Mouse (Mus musculus): ENCODE results near the gene Ptch2. TPM values are rescaled to one million over a fixed set of nuclear protein-coding genes. Genes with fewer than 3 reads are reported as not detected.

Ptch2 gene
- polyA plus RNA-seq, 1 experiment from 2014 or later = 2.1 TPM

- Histone ChIP-seq H3K27ac (ENCODE audit: low read length) (no peak overlapping the region), H3K9ac (ENCODE audit: low read length) (no peak overlapping the region), H3K4me1 (ENCODE audit: control insufficient read depth, insufficient read depth, low read length) (no peaks in the 10 kb centered on the region), H3K4me2 (ENCODE audit: low read depth, low read length) (no peak overlapping the region), H3K4me3 (ENCODE audit: low read length) (no peak overlapping the region), H3K9me3 (replicated peaks; ENCODE audit: control insufficient read depth, low read length) (no peaks in the 10 kb centered on the region), H3K27me3 (ENCODE audit: control insufficient read depth, insufficient read depth, low read length) (no peaks in the 10 kb centered on the region), H3K36me3 (ENCODE audit: control insufficient read depth, insufficient read depth) (peaks cover 11% of the 10 kb centered on the region)
- WGBS = 70% methylated on average over 4 of the region's 4 CpGs
- ATAC-seq (replicated peaks; ENCODE audit: extremely low read depth, insufficient read depth, low FRiP score) = no peak
Measured at GRCm38 (mm10) chr4:117062700-117063390, 33.0 kb upstream of the Ptch2 start.

GRCm38 (mm10) chr4:117068035-117068434, 27.8 kb upstream of the Ptch2 start:
- WGBS = 86% methylated on average over 7 of the region's 7 CpGs
- Histone ChIP-seq H3K36me3 (ENCODE audit: control insufficient read depth, insufficient read depth) (peaks cover 17% of the 10 kb centered on the region), H3K4me3 (ENCODE audit: low read length) (no peak overlapping the region)

GRCm38 (mm10) chr4:117069647-117070046, 26.2 kb upstream of the Ptch2 start:
- WGBS = 97% methylated on average over 1 of the region's 1 CpGs
- Histone ChIP-seq H3K36me3 (ENCODE audit: control insufficient read depth, insufficient read depth) (peaks cover 17% of the 10 kb centered on the region), H3K4me2 (ENCODE audit: low read depth, low read length) (no peak overlapping the region), H3K27ac (ENCODE audit: low read length) (no peak overlapping the region), H3K9ac (ENCODE audit: low read length) (no peak overlapping the region), H3K9me3 (replicated peaks; ENCODE audit: control insufficient read depth, low read length) (no peaks in the 10 kb centered on the region), H3K4me3 (ENCODE audit: low read length) (no peak overlapping the region), H3K27me3 (ENCODE audit: control insufficient read depth, insufficient read depth, low read length) (no peaks in the 10 kb centered on the region), H3K4me1 (ENCODE audit: control insufficient read depth, insufficient read depth, low read length) (no peaks in the 10 kb centered on the region)
- no peak for ATAC-seq (replicated peaks; ENCODE audit: extremely low read depth, insufficient read depth, low FRiP score)

More at GRCm38 (mm10) chr4:117068035-117068434, 27.8 kb upstream of the Ptch2 start:
- Histone ChIP-seq H3K9ac (ENCODE audit: low read length) (no peak overlapping the region), H3K27ac (ENCODE audit: low read length) (no peak overlapping the region), H3K4me2 (ENCODE audit: low read depth, low read length) (no peak overlapping the region), H3K27me3 (ENCODE audit: control insufficient read depth, insufficient read depth, low read length) (no peaks in the 10 kb centered on the region), H3K9me3 (replicated peaks; ENCODE audit: control insufficient read depth, low read length) (no peaks in the 10 kb centered on the region), H3K4me1 (ENCODE audit: control insufficient read depth, insufficient read depth, low read length) (no peaks in the 10 kb centered on the region)
- ATAC-seq (replicated peaks; ENCODE audit: extremely low read depth, insufficient read depth, low FRiP score) = no peak

- 68% methylated on average over 4 of the region's 4 CpGs for WGBS
- Histone ChIP-seq H3K9ac (ENCODE audit: low read length) (no peak overlapping the region), H3K4me2 (ENCODE audit: low read depth, low read length) (no peak overlapping the region), H3K27me3 (ENCODE audit: control insufficient read depth, insufficient read depth, low read length) (no peaks in the 10 kb centered on the region), H3K4me1 (ENCODE audit: control insufficient read depth, insufficient read depth, low read length) (no peaks in the 10 kb centered on the region), H3K36me3 (ENCODE audit: control insufficient read depth, insufficient read depth) (peaks cover 16% of the 10 kb centered on the region), H3K27ac (ENCODE audit: low read length) (no peak overlapping the region), H3K4me3 (ENCODE audit: low read length) (no peak overlapping the region), H3K9me3 (replicated peaks; ENCODE audit: control insufficient read depth, low read length) (no peaks in the 10 kb centered on the region)
- no peak for ATAC-seq (replicated peaks; ENCODE audit: extremely low read depth, insufficient read depth, low FRiP score)
Measured at GRCm38 (mm10) chr4:117070624-117071023, 25.3 kb upstream of the Ptch2 start.

GRCm38 (mm10) chr4:117071183-117071582, 24.7 kb upstream of the Ptch2 start:
- no peak overlapping the region for H3K27ac ChIP-seq (ENCODE audit: low read length)

GRCm38 (mm10) chr4:117087948-117088640, 7.8 kb upstream of the Ptch2 start:
- WGBS = 78% methylated on average over 7 of the region's 7 CpGs

More at GRCm38 (mm10) chr4:117071183-117071582, 24.7 kb upstream of the Ptch2 start:
- no peaks in the 10 kb centered on the region for H3K27me3 ChIP-seq (ENCODE audit: control insufficient read depth, insufficient read depth, low read length)
- H3K4me3 ChIP-seq (ENCODE audit: low read length) = no peak overlapping the region
- peaks cover 14% of the 10 kb centered on the region for H3K36me3 ChIP-seq (ENCODE audit: control insufficient read depth, insufficient read depth)
- 83% methylated on average over 5 of the region's 5 CpGs for WGBS
- ATAC-seq (replicated peaks; ENCODE audit: extremely low read depth, insufficient read depth, low FRiP score) = no peak
- no peak overlapping the region for H3K9ac ChIP-seq (ENCODE audit: low read length)
- no peaks in the 10 kb centered on the region for H3K4me1 ChIP-seq (ENCODE audit: control insufficient read depth, insufficient read depth, low read length)
- H3K9me3 ChIP-seq (replicated peaks; ENCODE audit: control insufficient read depth, low read length) = no peaks in the 10 kb centered on the region
- no peak overlapping the region for H3K4me2 ChIP-seq (ENCODE audit: low read depth, low read length)

GRCm38 (mm10) chr4:117090586-117090985, 5.3 kb upstream of the Ptch2 start:
- no peak overlapping the region for H3K4me3 ChIP-seq (ENCODE audit: low read length)
- WGBS = 71% methylated on average over 7 of the region's 7 CpGs
- H3K4me1 ChIP-seq (ENCODE audit: control insufficient read depth, insufficient read depth, low read length) = no peaks in the 10 kb centered on the region
- no peak for ATAC-seq (replicated peaks; ENCODE audit: extremely low read depth, insufficient read depth, low FRiP score)
- H3K4me2 ChIP-seq (ENCODE audit: low read depth, low read length) = no peak overlapping the region
- peaks cover 4% of the 10 kb centered on the region; the same call in 1 of the 2 replicates for H3K36me3 ChIP-seq (ENCODE audit: control insufficient read depth, insufficient read depth)
- H3K9me3 ChIP-seq (replicated peaks; ENCODE audit: control insufficient read depth, low read length) = no peaks in the 10 kb centered on the region
- no peak overlapping the region for H3K9ac ChIP-seq (ENCODE audit: low read length)
- no peaks in the 10 kb centered on the region for H3K27me3 ChIP-seq (ENCODE audit: control insufficient read depth, insufficient read depth, low read length)
- no peak overlapping the region for H3K27ac ChIP-seq (ENCODE audit: low read length)

More at GRCm38 (mm10) chr4:117087948-117088640, 7.8 kb upstream of the Ptch2 start:
- Histone ChIP-seq H3K9ac (ENCODE audit: low read length) (no peak overlapping the region), H3K27ac (ENCODE audit: low read length) (no peak overlapping the region), H3K9me3 (replicated peaks; ENCODE audit: control insufficient read depth, low read length) (no peaks in the 10 kb centered on the region), H3K27me3 (ENCODE audit: control insufficient read depth, insufficient read depth, low read length) (no peaks in the 10 kb centered on the region), H3K4me1 (ENCODE audit: control insufficient read depth, insufficient read depth, low read length) (no peaks in the 10 kb centered on the region), H3K4me2 (ENCODE audit: low read depth, low read length) (no peak overlapping the region), H3K36me3 (ENCODE audit: control insufficient read depth, insufficient read depth) (peaks cover 4% of the 10 kb centered on the region; the same call in 1 of the 2 replicates), H3K4me3 (ENCODE audit: low read length) (no peak overlapping the region)
- ATAC-seq (replicated peaks; ENCODE audit: extremely low read depth, insufficient read depth, low FRiP score) = no peak

- 0 out of 2 replicates have a peak, but pooled peaks cover 4% of the 10 kb centered on the region for H3K4me1 ChIP-seq (ENCODE audit: control insufficient read depth, insufficient read depth, low read length)
- H3K27ac ChIP-seq (ENCODE audit: low read length) = no peak overlapping the region
- no peaks in the 10 kb centered on the region for H3K9me3 ChIP-seq (replicated peaks; ENCODE audit: control insufficient read depth, low read length)
- H3K4me2 ChIP-seq (ENCODE audit: low read depth, low read length) = no peak overlapping the region
- H3K36me3 ChIP-seq (ENCODE audit: control insufficient read depth, insufficient read depth) = no peaks in the 10 kb centered on the region
- no peak overlapping the region for H3K9ac ChIP-seq (ENCODE audit: low read length)
- H3K4me3 ChIP-seq (ENCODE audit: low read length) = no peak overlapping the region
- no peaks in the 10 kb centered on the region for H3K27me3 ChIP-seq (ENCODE audit: control insufficient read depth, insufficient read depth, low read length)
- 68% methylated on average over 3 of the region's 3 CpGs for WGBS
- ATAC-seq (replicated peaks; ENCODE audit: extremely low read depth, insufficient read depth, low FRiP score) = no peak
Measured at GRCm38 (mm10) chr4:117094626-117095361, 1.1 kb upstream of the Ptch2 start.
